Mouse (Mus musculus) small intestine, adult 2 months (tissue): ENCODE measurements around the gene Crk. TPM values are rescaled to one million over a fixed set of nuclear protein-coding genes. Genes with fewer than 3 reads are reported as not detected.

Experiments
- H3K27ac ChIP-seq: fragments of 200-500 bp; 2 replicates; pipeline ENCODE4 v1.5.1; 2012; ENCODE audit warnings: low read depth, low read length, control low read depth, inconsistent platforms; ENCODE audit not compliant: insufficient read depth
- H3K27me3 ChIP-seq: fragments of 200-500 bp; 2 replicates; pipeline ENCODE4 v1.6.1; 2012; ENCODE audit warnings: mild to moderate bottlenecking, moderate library complexity, low read length, inconsistent platforms; ENCODE audit not compliant: control insufficient read depth, insufficient read depth
- H3K36me3 ChIP-seq: fragments of 200-500 bp; 2 replicates; pipeline ENCODE4 v1.6.1; 2012; ENCODE audit warnings: mild to moderate bottlenecking, low read length, control low read depth, inconsistent platforms; ENCODE audit not compliant: control insufficient read depth, insufficient read depth
- H3K4me1 ChIP-seq: fragments of 200-500 bp; 2 replicates; pipeline ENCODE4 v1.6.1; 2012; ENCODE audit warnings: low read length, inconsistent platforms, mixed read lengths; ENCODE audit not compliant: control insufficient read depth, insufficient read depth, insufficient read length
- H3K4me3 ChIP-seq: fragments of 200-500 bp; 2 replicates; pipeline ENCODE4 v1.5.1; 2012; ENCODE audit warnings: low read depth, mild to moderate bottlenecking, control low read depth, inconsistent platforms, low read length, moderate library complexity
- CTCF ChIP-seq: fragments of 200-500 bp; IDR thresholded peaks from 2 replicates; pipeline ENCODE4 v1.5.1; 2012; ENCODE audit warnings: low read depth, mild to moderate bottlenecking, control low read depth, inconsistent platforms, low read length, moderate library complexity, mixed read lengths; ENCODE audit not compliant: insufficient replicate concordance, insufficient read length; ENCODE audit errors: extremely low read depth
- POLR2A ChIP-seq: fragments of 200-500 bp; IDR thresholded peaks from 2 replicates; pipeline ENCODE4 v1.6.1; 2012; ENCODE audit warnings: low read depth, mild to moderate bottlenecking, control low read depth, inconsistent platforms, low read length, moderate library complexity
- WGBS: fragments of 180-500 bp; shearing (Covaris S2); methylation state at CpG from one replicate; pipeline ENCODE4 v1.1.7; 2018; 5-methylcytosine and 5-hydroxymethylcytosine counted together
- polyA plus RNA-seq: library from polyadenylated mRNA; depleted of rRNA; stranded (reverse); fragments of >200 nt; gene quantifications from 2 replicates; pipeline ENCODE4 v1.2.3, GENCODE M21; 2012

Crk gene
- polyA plus RNA-seq, 1 experiment: 111 TPM

DNA sequence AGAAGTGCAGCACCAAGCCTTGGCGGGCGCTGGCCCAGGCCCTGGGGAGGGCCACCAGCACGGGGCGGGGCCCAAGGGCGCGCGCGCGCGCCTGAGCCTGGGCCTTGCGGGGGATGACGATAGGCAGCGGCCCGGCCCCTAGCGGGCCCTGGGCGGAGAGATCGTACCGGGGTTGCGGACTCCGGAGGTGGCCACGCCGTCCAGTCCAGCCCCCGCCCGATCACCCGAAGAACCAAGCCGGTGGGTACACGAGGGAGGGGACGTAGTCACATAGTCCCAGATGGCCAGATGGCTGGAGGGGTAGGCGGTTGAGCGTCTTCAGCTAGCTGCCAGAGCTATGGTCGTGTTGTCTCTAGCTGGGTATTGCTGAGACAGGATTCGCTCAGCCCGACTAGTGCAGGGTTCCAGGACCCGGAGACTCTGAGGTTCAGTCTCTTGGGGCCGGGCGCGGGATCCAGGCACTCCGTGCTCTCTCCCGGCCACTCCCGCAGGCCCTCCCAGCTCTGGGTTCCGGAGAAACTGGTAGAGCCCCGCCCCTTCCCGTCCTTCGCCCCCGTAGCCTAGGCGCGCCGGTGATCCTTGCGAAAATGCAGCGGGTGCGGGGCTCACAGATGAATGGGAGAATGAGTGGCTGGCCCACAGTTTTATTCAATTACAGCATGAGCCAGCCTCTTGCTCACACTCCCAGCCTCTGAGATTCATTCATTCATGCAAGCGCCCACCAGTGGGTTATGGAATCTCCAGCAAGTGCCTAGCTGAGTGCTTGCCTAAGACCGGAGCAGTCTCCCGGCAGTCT, 27.4 kb upstream of the Crk start:
- Histone ChIP-seq H3K4me3 (peak overlapping the region; percentile 71), H3K27ac (peak overlapping the region; percentile 90), H3K36me3 (peaks cover 3% of the 10 kb centered on the region; the same call in 1 of the 2 replicates), H3K4me1 (peaks cover 33% of the 10 kb centered on the region), H3K27me3 (no peaks in the 10 kb centered on the region)
- TF ChIP-seq POLR2A (peak; percentile 14; the same call in 1 of the 2 replicates), CTCF (no peak)
- under 1% methylated on average over 54 of the region's 54 CpGs for WGBS

- Histone ChIP-seq H3K27ac (peak overlapping the region; percentile 90), H3K4me1 (peaks cover 40% of the 10 kb centered on the region), H3K36me3 (peaks cover 3% of the 10 kb centered on the region; the same call in 1 of the 2 replicates), H3K27me3 (no peaks in the 10 kb centered on the region), H3K4me3 (peak overlapping the region; percentile 71)
- TF ChIP-seq POLR2A (no peak), CTCF (no peak)
- WGBS: 31% methylated on average over 20 of the region's 20 CpGs
Measured at GRCm38 (mm10) chr11:75652222-75652941, 26.7 kb upstream of the Crk start.

DNA sequence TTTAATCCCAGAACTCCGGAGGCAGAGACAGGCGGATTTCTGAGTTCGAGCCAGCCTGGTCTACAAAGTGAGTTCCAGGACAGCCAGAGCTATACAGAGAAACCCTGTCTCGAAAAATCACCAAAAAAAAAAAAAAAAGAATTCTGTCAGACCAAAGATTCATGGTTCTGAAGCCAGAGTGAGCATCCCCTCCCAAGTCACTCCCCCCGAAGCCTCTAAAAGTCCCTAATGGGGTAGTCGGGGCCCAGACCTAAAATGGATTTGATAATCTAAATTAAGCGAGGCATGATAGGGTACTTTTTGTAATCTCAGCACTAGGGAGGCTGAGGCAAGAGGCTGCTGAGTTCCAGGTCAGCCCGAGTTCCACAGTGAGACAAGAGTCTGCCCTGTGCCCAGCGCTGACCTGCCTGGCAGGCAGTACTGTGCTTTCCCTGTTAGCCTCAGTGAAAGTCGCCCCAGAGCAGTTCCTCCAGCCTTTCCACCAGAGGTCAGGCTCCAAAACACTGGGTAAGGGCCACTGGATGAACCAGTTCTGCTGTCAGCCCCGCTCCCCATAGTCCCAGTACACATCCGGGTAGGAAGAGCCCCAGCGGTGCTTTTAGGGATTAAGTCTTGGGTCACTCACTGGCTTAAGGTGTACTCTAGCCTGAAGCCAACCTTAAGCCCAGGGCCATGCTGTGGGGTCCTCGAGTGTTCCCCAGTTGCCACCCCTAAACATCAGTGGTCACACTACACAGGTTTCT, 25.9 kb upstream of the Crk start:
- H3K4me3 ChIP-seq: peak overlapping the region; percentile 71
- peak overlapping the region; percentile 90 for H3K27ac ChIP-seq
- H3K36me3 ChIP-seq: 0 out of 2 replicates have a peak, but pooled peaks cover 2% of the 10 kb centered on the region
- H3K27me3 ChIP-seq: no peaks in the 10 kb centered on the region
- peaks cover 40% of the 10 kb centered on the region for H3K4me1 ChIP-seq
- 40% methylated on average over 14 of the region's 14 CpGs for WGBS
- TF ChIP-seq CTCF (no peak), POLR2A (no peak)

DNA sequence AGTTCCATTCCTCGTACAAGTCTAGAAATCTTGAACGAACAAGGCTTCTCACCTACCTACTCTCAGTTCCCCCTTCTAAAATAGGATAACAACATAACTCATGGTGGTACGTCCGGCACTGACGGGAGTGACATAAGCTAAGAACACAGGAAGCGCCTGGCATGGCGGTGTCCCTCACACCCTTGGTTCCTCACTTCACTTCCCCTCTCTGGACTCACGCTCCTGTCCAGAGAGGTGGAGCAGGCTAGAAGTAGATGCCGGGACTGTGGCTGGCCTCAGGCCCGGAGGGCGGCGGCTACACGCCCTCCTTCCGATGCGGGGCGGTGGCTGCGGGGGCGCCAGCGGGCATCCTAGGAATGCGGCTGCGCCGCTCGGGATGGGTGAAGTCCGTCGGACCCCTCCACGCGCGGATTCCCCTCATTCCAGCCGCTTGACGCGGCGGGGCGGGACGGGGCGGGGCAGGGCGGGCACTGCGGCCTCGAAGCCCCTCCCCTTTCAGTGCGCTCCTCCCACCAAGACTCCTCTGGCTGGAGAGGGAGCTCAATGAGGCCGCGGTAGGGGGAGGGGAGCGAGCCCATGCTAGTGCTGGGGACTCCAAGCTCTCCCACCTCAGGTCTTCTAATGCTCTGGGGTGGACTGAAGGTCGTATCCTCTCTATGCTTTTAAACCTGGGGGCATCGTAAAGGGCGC, 25.1 kb upstream of the Crk start:
- Histone ChIP-seq H3K36me3 (peaks cover 6% of the 10 kb centered on the region; the same call in 1 of the 2 replicates), H3K27ac (peak overlapping the region; percentile 87), H3K4me1 (peaks cover 40% of the 10 kb centered on the region), H3K27me3 (no peaks in the 10 kb centered on the region), H3K4me3 (peak overlapping the region; percentile 68)
- under 1% methylated on average over 45 of the region's 45 CpGs for WGBS
- TF ChIP-seq POLR2A: no peak; the same call in 1 of the 2 replicates
- TF ChIP-seq CTCF: no peak

DNA sequence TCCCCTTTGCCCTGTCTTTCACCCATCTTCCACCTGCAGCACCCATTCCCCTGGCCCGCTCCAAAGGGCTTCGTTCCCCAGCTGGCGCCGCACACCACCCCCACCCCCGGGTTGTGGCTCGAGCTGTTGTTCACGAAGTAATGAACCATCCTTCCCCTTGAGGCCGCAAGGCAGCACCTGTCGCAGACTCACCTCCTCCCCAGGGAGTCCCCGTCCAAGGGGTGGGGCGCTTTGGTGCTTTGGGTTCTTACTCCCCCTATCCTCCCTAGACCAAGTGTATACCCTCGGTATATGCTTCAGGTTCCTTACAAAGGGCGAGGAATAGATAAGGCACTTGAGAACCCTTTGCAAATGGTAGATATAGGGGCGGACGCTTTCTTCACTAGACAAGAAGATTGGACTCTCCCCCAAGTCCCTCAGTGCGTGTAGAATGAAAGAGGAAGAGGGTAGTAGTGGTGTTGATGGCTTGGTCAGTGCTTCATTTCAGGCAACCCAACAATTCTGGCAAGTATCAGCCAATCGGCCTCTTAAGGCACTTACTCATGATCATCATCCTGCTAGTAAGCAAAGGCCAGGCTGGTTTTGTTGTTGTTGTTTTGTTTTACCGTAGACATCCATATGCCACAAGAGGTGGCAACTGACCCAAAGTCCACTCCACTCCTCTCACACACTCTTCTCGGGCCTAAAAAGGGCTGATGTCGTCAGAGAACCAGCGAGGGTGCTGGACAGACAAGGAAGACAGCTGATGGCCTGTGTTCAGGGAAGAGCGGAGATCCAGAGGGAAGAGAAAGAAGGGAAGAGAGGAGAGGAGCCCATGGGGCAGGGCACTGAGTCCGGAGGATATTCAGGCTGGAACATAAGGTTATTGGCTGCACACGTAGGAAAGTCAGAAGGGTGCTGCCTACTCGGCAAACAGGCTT, 24.3 kb upstream of the Crk start:
- H3K4me1 ChIP-seq: peaks cover 40% of the 10 kb centered on the region
- peak overlapping the region; percentile 84 for H3K27ac ChIP-seq
- WGBS: 42% methylated on average over 25 of the region's 25 CpGs
- peaks cover 7% of the 10 kb centered on the region; the same call in 1 of the 2 replicates for H3K36me3 ChIP-seq
- no peak for TF ChIP-seq CTCF
- TF ChIP-seq POLR2A: no peak
- H3K27me3 ChIP-seq: no peaks in the 10 kb centered on the region
- peak overlapping the region; percentile 68 for H3K4me3 ChIP-seq
